Mouse (Mus musculus) left cerebral cortex, postnatal 14 days (tissue): Measurements from ENCODE around the gene Tet1. TPM values are rescaled to one million over a fixed set of nuclear protein-coding genes. Genes with fewer than 3 reads are reported as not detected.

Experiments used
- DNase-seq, 2 experiments: peaks; one replicate each; pipeline ENCODE4 v3.0.0; 2021 to 2022; ENCODE audit warnings: low spot score in 2 of 2, mixed read lengths in 1 of 2
- intact Hi-C: fragments of 180-260 bp; cut with DNase I; formaldehyde crosslinking; loops from one replicate; pipeline ENCODE4 v1.15.1; 2025
- total RNA-seq, 2 experiments: library from RNA; stranded (reverse); gene quantifications; 2 replicates each; pipeline ENCODE4 v1.2.3; 2021

Gene Tet1
- total RNA-seq, 2 experiments from 2014 or later: 42.6 to 49.5 TPM

DNA sequence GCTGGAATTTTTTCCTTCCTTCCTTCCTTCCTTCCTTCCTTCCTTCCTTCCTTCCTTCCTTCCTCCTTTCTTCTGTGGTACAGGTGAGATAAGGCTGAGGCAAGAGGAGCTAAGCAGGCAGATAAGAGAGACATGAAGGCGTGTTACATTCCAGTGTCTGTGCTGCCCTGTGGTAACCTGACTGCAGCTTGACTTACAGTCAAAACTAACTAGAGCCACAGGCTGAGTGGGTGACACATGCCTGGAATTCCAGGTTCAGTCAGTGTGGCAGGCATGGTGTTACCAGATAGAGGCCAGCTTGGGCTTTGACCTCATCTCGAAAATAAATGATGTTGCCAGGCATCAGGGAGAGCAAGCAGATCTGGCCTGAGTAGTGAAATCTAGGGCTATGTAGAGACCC, 53.8 kb downstream of the Tet1 start:
- no peak for DNase-seq
- intact Hi-C loops: no loop called here

DNA sequence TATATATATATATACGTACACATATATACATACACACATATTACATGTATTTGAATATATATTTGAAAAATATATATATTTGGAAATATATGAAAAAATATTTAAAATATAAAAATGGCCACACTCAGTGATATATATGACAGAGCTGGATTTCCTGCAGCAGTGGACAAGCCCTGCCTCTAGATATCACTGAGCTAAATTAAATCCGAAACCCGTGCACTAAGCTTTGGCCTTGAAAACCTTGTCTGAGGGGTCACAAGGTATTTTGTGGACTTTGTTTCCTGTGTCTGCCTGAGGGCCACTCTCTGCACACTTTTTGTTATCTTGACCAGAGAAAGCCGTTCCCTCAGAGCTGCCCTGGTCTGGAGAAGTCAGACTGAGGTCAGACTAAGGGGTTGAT, 54.2 kb downstream of the Tet1 start:
- DNase-seq: no peak
- intact Hi-C loops: no loop called here

GRCm38 (mm10) chr10:62851578-62851977, 57.2 kb downstream of the Tet1 start:
- intact Hi-C loops: no loop called here
- DNase-seq: no peak

- DNase-seq: peak; percentile 44 to 75
- intact Hi-C loops: no loop called here
These were observed 57.8 kb downstream of the Tet1 start for GRCm38 (mm10) chr10:62851025-62851424.

GRCm38 (mm10) chr10:62848783-62849182, 60.0 kb downstream of the Tet1 start:
- intact Hi-C loops: no loop called here

GRCm38 (mm10) chr10:62847069-62847626, 61.6 kb downstream of the Tet1 start:
- DNase-seq: peak; percentile 40 to 67
- intact Hi-C loops: no loop called here

More at GRCm38 (mm10) chr10:62848783-62849182, 60.0 kb downstream of the Tet1 start:
- DNase-seq: no peak

GRCm38 (mm10) chr10:62843787-62844491, 64.9 kb downstream of the Tet1 start:
- intact Hi-C loops: no loop called here
- DNase-seq: no peak

DNA sequence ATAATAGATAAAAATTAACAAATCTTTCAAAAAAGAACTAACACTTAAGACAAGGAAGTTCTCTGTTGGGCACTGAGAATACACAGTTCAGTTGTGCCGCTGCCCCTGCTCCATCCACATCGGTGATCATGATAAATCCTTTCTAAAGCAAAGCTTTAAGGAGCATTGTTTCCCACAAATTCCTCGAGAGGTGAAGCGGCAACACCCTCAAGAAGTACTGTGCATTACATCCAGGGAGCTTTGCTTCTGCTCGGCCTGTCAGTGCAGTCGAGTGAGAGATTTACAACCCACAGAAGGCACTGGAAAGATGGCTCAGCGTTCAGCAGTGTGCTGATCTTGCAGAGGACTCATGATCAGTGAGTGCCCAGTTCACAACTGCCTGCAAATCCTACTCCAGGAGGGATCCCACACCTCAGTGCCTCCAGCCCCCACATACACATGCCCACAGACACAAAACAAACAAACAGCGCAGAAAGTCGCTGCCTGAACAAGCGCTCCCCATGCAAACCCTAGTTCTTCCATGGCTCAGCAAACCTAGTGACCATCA, 66.8 kb downstream of the Tet1 start:
- intact Hi-C loops: no loop called here

GRCm38 (mm10) chr10:62840687-62841086, 68.1 kb downstream of the Tet1 start:
- DNase-seq: no peak
- intact Hi-C loops: no loop called here

More for the DNA sequence above, 66.8 kb downstream of the Tet1 start:
- DNase-seq: no peak

DNA sequence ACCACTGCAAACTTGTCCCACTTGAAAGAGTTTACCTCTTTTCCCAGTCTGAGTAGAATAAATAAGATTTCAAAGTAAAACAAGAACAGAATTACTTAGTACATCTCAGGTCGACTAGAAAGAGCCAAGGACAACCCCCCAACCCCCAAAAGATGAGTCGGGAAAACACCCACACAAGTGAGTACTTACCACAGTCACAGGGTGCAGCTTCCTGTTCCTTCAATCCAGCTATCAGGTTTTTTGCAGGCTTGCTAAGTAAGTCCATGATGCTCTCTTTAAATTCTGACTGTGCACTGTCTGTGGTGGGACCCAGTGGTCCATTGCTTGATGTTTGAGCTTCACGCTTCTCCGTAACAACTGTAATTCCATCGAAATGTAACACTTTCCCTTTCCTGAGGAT, 70.8 kb downstream of the Tet1 start:
- no peak for DNase-seq
- intact Hi-C loops: no loop called here

- intact Hi-C loops: no loop called here
- DNase-seq: no peak
These were observed 76.0 kb downstream of the Tet1 start for GRCm38 (mm10) chr10:62832783-62833182.

DNA sequence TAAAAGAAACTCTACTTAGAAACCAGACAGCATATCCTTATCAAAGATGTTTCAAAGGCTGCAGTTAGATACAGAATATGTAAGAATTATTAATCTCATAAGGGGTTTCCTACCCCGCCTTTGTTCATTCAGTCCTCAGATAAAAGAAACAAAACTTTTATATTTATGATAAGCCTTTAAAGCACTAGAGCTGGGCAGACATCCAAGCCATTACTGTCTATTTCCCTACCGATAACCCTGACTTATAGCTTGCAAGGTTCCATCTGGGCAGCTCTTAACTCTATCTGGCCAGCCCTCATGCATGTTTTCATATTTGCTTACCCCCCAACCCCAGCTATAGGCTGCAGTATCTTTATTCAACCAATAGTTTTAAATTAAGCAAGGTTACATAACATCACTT, 77.2 kb downstream of the Tet1 start:
- no peak for DNase-seq
- intact Hi-C loops: no loop called here

- intact Hi-C loops: no loop called here
- DNase-seq: no peak
These were observed 84.3 kb downstream of the Tet1 start for GRCm38 (mm10) chr10:62824474-62824873.

DNA sequence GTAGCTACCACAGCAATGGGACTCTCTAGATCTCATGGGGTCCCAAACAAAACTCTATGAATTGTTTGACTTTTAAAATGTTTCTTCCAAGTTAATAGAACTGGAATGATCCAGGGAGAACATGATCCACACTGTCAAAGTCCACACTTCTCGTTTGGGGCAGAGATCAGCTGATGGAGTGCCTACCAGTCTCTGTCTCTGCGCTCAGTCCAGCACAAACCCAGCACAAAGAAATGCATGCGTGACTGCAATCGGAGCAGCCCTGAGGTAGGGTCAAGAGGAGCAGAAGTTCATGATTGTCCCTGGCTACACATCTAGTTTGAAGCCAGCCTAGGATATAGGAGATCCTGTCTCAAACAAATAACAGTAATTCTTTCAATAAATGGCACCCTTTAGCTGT, 85.4 kb downstream of the Tet1 start:
- intact Hi-C loops: no loop called here
- no peak for DNase-seq

GRCm38 (mm10) chr10:62810010-62810409, 98.8 kb downstream of the Tet1 start:
- DNase-seq: no peak
- intact Hi-C loops: loop anchor here (5.0 kb wide), 1 partner anchor 117 kb away; no protein-coding TSS in a partner anchor

- no peak for DNase-seq
- intact Hi-C loops: no loop called here
These were observed 100.0 kb downstream of the Tet1 start for GRCm38 (mm10) chr10:62808766-62809165.

- intact Hi-C loops: no loop called here
- DNase-seq: no peak
These were observed 100.5 kb downstream of the Tet1 start for GRCm38 (mm10) chr10:62808316-62808715.

DNA sequence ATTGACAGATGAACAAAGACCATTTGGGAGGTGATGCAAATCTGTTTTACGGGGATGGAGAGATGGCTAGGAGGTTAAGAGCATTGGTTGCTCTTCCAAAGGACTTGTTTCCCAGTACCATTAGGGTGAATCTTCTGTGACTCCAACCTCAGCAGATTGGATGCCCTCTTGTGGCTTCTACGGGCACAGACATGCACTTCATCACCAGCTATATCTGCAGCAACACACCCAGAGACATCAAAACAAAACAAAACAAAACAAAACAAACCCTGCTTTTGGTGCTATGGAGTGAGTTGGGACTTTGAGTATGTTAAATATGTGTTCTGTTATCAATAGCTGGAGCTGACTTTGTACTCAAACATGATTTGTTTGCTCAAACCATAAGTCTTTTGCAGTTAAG, 104.7 kb downstream of the Tet1 start:
- no peak for DNase-seq
- intact Hi-C loops: no loop called here

GRCm38 (mm10) chr10:62803296-62803695, 105.5 kb downstream of the Tet1 start:
- DNase-seq: no peak
- intact Hi-C loops: no loop called here

DNA sequence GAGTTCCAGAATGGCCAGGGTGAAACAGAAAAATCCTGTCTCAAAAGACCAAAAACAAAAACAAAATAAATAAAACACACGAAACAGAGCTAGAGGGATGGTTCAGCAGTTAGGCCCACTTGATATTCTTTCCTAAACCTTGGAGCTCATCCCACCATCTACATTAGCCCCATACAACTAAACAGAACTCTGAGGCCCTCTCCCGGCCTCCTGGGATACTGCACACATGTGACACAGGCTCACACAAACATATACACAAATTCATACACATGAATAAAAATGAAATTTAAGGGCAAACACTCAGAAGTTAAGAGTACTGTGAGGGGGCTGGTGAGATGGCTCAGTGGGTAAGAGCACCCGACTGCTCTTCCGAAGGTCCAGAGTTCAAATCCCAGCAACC, 114.6 kb downstream of the Tet1 start:
- intact Hi-C loops: no loop called here
- no peak for DNase-seq

- DNase-seq: no peak
- intact Hi-C loops: no loop called here
These were observed 115.7 kb downstream of the Tet1 start for GRCm38 (mm10) chr10:62793091-62793453.
